Mouse (Mus musculus) lung, postnatal 4 days (tissue): ENCODE measurements around the gene Fkrp.

ENCODE experiments used
- DNase-seq, 2 experiments: peaks; one replicate each; pipeline ENCODE4 v3.0.0; 2021

The Fkrp gene

DNA sequence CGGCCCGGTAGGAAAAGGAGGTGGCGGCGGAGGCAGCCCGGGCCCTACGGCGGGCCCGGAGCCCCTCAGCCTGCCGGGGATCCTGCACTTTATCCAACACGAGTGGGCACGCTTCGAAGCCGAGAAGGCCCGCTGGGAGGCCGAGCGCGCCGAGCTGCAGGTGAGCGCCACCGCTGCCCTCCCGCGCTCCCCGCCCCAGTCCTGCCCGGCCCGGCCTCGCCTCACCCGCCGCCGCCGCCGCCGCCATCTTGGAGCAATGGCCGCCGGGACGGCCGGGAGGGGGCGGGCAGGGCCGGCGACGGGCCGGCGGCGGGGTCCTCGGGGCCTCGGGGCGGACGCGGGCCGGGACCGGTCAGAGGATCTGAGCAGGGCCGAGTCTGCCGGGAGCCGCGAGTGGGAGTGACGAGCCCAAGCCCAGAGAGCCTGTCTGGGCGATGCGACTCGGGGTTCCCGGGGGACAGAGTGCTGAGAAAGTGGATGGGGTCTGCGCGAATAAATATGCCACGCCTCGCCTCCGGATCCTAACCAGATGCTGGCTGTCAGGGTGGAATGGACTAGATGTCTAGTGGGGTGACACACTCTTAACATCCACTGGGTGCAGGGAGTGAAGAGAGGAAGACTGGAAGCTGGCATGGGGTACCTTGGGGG, at the start of gene Fkrp:
TSS of gene Fkrp (minus strand) at position 258 of the 648 bp plus-strand sequence.
- DNase-seq = peak; percentile 71 to 72

DNA sequence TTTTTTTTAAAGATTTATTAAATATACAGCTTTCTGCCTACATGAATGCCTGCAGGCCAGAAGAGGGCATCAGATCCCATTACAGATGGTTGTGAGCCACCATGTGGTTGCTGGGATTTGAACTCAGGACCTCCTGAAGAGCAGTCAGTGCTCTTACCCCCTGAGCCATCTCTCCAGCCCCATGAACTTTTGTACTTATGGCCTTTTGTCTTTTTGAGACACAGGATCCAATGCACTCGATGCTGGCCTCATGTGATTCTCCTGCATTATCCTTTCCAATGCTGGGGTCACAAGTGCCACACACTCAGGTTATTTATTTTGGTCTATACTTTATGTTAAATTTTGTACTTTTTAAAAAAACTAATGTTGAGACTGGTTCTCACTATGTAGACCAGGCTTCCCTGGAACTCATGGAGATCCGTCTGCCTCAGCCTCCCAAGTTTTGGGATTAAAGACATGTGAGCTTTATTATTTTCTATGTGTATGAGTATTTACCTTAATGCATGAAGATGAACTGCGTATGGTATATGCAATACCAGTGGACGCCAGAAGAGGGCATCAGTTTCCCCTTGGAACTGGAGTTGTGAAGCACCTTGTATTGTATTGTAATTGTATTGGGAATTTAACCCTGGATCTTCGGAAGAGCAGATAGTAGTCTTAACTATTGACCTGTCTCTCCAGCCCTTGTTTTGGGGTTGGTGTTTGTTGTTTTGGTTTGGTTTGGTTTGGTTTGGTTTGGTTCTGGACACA, 43.5 kb upstream of the Fkrp start:
- DNase-seq = peak in 1 of 2 experiments; percentile 67

DNA sequence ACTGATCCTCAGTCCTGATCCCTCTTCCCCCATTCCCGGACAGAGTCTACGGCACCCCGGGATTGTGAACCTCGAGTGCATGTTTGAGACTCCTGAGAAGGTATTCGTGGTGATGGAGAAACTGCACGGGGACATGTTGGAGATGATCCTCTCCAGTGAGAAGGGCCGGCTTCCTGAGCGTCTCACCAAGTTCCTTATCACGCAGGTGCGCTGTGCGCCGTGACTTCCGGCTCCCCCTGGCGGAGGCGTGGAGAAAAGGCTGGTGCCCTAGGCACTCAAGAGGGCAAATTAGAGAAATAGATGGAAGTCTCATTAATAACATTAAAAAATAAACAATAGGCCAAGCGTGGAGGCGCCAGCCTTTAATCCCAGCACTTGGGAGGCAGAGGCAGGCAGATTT, 41.8 kb upstream of the Fkrp start:
- DNase-seq = peak; percentile 50 to 58

DNA sequence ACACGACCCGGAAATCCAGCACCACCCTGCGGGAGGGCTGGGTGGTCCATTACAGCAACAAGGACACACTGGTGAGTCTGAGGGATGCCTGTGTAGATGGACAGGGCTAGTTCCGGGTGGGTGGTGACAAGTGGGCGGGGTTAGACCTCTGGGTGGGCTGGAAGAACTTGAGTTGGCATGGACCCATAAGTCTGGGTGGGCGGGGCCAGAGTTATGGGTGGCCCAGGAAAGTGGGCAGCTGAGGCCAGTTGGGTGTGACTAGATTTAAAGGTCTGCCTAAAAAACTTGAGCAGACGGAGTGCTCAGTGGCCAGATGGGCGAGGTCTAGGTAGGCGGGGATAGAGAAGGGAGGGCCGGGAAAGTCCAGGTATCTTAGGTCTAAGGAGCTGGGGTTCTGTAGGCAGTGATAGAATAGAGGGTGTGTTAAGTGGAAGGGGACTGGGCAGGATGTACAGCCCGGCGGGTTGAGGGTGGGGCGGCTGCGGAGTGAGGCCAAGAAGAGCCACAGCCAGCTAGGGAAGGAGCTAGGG, 36.8 kb upstream of the Fkrp start:
- DNase-seq = peak; percentile 62 to 74

DNA sequence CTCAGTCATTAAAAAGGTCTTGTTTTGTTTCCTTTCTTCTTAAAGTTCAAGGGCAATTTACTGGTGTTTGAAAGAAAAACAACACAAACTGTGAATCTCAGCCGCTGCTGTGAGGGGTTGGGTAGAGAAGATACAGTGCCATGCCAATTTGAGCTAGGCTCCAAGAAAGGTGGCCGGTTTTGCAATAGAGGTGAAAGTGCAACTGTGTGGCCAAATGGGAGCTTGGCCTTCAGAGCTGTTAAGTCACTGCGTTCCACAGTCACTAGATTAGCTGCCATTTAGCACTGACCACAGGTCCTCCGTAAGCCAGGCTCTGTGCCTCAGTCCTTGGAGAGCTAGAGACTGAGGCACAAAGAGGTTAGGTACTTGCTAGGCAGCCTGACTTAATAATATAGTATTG, 35.1 kb upstream of the Fkrp start:
- DNase-seq = no peak

DNA sequence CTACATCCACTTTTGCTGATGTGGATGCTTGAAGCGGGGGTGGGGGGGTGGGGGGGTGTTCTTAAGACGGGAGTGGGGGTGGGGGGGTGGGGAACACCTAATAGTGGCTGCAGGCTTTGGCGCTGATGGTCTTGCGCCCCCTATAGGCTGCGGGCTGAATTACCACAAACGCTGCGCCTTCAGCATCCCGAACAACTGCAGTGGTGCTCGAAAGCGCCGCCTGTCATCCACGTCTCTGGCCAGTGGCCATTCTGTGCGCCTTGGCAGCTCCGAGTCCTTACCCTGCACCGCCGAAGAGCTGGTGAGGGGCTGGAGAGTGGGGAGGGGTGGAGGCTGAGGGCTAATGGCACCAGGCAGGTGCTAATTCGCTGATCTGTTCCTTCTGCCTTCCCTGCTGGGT, 32.0 kb upstream of the Fkrp start:
- DNase-seq = peak; percentile 70 to 75

DNA sequence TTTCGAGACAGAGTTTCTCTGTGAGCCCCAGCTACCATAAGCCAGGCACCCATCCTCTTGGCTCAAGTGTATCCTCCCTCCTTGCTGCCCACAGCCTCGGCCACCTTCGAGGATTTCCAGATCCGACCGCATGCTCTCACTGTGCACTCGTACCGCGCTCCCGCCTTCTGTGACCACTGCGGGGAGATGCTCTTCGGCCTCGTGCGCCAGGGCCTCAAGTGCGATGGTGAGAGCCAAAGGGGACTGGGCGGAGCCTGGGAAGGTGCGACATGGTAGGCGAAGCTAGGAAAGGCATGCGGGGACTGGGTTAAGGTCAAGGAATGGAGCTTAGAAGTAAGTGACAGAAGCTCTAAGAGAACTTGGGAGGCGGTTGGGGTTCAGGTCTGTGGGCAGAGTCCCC, 31.0 kb upstream of the Fkrp start:
- DNase-seq = no peak

DNA sequence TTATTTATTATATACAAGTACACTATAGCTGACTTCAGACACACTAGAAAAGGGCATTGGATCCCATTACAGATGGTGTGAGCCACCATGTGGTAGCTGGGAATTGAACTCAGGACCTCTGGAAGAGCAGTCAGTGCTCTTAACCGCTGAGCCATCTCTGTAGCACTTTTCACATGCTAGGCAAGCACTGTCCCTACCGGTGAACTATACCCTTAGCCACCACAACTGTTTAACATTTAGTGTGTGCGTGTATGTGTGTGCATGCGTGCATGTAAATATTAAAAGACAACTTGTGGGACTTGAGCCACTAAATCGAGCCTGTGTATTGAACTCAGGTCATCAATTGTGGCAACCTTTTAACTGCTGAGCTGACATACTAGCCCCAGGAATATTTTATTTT, 30.2 kb upstream of the Fkrp start:
- DNase-seq = no peak

DNA sequence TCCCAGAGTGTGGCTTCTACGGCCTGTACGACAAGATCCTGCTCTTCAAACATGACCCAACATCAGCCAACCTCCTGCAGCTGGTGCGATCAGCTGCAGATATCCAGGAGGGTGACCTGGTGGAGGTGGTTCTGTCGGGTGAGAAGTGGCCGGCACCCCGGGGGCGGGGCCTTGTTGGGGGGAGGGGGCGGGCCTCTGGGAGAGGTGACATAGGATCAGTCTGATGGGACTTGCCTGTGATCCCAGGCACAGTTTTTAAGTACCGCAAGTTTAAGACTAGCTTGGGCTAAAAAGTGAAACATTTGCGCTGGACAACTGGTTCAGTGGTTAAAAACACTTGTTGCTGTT, 29.3 kb upstream of the Fkrp start:
- no peak for DNase-seq

DNA sequence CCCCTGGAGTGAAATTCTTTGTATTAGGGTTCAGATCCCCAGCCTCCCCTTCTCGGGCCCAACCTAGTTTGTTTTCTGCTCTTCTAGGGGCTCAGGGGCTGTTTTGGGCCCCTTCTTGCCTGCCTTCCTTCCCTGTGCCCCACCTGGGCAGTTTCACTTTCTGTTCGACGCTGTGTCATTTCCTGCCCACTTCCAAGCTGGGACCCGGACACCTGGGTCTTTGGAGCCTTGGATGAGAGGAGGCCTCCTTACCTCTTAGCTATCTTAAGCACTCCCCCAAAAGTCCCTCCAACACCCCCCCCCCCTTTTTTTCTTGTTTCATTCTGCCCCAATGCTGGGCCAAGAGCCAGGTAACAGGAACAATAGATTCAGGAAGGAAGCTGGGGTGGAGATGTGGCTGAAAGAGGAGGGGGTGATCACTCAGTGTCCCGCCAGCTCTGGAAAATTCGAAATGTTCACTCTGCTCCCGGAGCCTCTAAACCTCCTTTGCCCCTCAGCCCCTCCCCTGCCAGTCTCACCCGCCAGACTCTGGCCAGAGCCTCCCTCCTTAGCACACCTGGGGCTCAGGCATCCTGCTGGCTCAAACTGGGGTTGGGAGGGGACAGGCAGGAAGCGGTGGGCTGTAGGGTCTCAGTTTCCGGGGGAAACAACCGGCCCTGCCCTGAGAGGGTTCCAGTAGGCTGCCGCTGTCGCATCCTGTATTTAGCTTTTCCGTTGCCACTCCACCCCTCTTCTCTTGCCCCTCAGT, 28.7 kb upstream of the Fkrp start:
- DNase-seq = peak; percentile 67 to 79

DNA sequence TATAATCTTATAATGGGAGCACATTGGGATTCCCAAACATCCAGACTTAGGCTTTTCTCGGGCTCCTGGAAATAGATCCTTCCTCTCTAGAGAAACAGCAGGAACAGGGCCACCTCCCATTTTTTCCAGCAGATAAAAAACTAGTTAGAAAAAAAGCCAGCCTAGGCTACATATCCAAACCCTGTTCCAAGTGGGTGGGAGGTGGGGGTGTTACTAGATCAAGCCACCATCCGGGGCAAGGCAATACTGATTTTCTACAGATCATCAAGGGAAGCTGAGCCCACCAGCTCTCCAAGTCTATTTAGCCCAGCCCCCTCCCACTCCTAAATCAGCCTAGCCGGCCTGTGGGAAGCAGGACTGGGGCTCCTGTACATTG, 28.2 kb upstream of the Fkrp start:
- no peak for DNase-seq

DNA sequence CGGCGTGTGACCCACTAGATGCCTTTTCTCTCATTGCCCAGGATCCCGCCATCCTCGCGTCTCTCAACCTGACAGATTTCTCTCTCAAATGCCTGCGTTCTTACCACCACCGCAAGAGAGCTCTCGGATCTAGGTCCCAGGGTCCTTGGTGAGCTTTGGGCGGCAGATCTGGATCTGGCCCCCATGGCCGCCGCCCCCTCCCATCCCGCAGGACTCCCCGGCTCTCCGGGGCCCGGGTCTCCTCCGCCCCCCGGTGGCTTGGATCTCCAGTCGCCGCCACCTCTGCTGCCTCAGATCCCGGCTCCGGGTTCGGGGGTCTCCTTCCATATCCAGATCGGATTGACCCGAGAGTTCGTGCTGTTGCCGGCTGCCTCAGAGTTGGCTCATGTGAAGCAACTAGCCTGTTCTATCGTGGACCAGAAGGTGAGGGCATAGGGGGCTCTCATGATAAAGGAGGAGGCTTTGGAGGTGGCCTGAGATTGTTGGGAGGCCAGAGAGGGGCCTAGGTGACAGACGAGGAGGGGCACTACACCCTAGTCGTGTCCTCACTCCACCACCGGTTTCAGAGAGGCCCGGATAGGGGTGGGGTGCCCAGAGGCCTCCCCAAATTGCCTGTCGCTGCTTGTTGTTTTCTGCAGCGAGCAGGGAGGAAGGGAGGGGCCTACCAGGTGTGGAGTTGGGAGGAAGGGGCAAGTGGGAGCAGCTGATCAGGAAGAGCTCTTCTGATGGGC, 27.1 kb upstream of the Fkrp start:
- DNase-seq = peak; percentile 58 to 61

DNA sequence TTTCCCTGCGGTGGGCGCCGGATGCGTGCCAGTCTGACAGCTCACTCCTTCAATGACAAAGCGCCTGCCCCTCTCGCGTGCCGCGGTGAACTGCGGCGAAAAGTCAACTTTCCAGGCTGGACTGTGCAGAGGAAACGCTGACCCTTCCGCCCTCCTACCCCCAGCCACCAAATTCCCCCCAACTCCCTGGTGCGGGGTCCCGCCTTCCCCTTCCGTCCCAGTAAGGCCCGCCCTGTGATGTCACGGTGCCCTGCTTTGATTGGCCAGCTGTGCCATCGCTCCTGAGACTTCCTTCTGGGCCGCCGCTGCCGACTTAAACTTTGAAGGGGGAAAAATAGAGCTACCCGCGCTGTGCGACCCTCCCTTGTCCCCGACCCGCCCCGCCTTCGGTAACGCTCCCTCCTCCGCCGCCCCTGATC, 26.1 kb upstream of the Fkrp start, which contains the start of gene Prkd2:
TSS of gene Prkd2 (plus strand) at position 258 of the 419 bp plus-strand sequence.
- peak; percentile 95 for DNase-seq

DNA sequence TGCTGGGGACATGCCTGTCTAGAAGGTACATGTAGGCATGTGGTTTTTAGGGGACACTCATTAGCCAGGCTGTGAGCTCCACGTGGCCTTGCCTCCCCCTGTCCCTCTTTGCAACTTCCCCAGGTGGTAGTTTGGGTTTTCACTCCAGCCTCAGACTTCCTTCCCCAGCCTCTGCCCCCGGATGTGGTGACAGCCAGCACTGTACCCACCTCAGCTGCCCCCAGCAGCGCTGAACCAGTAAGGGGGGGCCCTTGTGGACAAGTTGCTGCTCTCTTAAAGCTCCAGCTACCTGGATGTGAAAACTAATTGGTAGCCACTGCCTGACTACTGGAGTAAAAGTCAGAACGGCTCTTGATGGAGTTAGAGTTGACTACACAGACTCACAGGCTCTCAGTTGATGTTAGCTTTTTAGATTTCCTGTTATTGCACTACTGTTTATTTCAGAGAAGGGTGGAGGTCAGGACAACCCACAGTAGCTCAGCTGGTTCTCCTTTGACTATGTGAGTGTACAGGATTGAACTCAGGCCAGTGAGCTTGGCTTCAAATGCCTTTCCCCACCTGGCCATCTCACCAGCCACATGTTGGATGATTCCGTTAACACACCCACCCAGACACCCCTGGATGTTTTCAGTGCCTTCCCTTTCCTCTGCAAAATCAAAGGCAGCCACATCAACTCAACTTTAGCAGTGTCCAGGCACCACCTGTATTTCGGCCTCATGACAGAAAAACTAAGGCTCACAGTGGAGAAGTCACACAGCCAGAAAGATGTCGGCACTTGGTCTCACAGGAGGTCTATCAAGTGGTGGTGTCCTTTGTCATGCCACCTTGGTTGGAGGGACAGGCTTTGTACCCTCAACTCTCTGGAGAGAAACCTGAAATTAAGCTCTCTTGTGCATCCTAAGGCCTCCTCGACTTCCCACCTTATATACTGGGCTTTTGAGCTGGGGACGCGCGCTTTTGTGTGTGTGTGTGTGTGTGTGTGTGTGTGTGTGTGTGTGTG, 25.3 kb upstream of the Fkrp start:
- DNase-seq = peak; percentile 53 to 65

DNA sequence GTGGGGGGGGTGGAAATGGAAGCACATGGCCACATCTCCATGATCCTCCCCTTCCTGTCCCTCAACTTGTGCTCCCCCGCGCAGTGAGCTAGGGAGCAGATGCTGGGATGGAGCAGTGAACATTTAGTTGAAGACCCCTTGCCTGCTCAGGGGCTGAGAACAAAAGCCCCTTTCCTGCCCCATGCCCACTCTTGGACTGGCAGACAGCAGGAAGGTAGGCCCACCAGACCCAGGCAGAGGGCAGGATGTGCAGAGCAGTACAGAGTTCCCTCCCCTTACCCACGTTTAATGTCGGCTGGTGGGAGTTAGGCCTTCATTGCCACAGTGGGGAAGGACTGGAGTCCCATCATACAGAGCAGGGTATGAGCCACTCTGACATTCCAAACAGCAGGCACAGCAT, 24.5 kb upstream of the Fkrp start:
- no peak for DNase-seq

DNA sequence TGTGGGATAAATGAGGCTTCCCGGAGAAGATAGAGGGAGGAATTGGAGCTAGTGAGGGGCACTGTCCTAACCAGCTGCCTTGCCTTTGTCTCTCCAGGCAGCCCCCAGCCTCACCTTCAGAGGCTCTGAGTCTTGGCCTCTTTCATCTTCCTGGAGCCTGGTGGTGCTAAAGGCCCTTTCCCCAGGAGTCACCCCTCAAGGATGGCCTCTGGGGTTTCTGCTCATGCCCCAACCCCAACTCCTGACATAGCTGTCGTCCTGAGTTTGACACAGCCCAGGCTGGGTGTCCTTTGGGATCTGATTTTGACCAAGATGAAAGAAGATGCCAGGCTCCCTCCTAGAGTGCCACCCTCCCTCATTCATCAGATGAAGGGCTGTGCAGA, 23.6 kb upstream of the Fkrp start:
- no peak for DNase-seq

DNA sequence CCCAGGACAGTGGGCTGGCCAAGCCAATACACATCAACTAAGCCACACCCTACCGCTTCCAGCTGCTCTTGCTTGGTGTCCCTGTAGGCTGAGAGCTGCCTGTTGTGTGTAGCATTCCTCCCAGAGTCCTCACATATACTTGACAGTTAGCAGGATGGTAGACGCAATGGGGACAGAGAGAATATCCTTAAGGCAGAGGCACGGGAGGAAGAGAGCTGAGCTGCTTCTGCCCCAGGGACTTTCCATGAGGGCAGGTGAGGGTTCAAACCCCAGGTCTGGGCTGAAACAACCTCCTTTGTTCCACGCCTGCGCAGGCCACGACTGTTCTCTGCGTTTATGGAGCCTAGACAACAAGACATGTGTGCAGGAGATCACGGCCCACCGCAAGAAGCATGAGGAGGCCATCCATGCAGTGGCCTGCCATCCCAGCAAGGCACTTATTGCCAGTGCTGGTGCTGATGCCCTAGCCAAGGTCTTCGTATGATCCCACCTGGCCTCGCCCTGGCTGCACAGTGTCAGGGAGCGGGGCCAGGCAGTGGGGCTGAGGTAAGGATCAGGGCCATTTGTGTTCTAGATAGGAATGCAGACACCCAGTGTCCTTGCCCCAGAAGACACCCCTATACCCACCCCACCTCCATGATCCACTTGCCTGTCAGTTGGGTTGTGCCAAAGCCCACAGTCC, 23.0 kb upstream of the Fkrp start:
- DNase-seq = no peak

DNA sequence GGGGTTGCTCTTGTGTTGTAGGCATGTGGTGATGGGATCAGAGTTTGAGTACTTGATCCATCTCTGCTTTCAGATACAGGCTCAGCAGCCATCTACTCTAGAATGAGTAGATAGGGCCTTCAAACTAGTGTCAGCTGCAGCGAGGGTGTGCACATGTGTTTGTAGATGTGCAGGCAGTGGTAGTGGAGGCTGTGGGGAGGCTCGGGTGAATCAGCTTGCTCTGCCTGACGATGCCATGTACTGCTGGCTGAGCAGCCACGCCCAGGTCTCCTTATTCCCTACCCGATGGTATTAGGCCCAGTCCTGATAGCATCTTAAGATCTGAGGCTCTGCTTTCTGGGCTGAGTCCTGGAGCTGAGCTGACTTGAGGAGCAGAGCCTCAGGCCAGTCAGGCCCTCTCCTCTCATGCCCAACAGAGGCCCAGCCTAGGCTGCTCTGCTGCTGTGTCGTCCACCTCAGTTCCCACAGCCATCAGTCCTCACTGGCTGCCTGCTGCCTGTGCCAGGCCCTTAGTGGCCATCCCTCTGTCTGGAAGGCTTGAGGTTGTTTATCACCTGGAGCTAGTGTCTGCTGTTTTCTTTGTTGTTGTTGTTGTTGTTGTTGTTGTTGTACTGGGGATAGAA, 22.4 kb upstream of the Fkrp start:
- DNase-seq = no peak

DNA sequence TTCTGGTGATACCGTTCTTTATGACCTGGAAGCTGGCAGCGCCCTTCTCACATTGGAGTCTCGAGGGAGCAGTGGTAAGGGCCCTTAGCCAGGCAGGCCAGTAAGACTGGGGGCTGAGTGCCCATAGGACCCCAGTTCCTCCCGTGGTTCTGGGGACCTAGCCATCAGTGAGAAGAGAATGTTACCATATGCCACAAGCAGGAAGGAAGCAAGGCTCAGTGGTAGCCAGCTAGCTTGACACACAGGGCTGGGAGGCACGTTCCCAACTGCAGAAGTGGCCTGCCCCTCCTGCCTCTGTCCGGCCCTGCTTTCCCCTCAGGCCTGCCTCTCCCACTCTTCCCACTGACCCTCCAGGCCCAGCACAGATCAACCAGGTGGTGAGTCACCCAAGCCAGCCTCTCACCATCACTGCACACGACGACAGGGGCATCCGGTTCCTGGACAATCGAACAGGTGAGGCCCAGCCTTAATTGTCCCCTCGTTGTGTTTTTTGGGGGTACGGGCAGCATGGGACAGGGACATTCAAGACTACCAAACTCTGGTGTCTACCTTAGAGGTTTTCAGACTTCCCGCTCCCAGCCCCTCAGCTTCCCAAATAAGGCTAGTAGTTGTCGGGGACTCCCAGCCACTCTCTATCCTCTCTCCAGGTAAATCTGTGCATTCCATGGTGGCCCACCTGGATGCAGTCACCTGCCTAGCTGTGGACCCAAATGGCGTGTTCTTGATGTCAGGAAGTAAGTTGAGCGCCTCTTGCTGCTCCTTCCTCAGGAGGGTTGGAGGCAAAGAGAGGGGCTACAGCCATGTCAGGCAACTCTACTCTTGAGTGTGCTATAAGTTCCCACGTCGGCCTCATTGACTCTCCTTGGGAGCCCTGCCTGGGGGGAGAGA, 21.6 kb upstream of the Fkrp start:
- no peak for DNase-seq

DNA sequence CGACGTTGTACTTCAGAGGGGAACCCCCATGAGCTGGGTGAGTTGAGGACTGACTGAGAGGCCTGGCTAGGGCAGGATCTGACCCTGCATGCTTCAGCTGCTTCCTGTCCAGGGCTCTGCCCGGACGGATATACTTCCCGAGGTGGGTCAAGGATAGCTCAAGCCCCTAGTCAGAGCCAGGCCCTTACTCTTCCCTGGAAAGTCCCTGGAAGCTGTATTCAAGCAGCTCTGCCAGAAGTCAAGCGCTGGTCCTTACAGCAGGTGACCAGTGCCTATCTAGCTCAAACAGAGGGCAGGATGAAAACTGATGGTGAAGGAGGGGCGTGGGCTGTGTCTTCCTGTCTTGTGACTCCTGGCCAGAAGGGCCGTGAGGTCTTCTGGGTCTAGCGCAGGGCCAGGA, 13.9 kb upstream of the Fkrp start:
- no peak for DNase-seq
